Mouse (Mus musculus) MEL (cell line): Measurements from ENCODE around the gene Carm1.

Experiments used
- CHD1 ChIP-seq: IDR thresholded peaks from 2 replicates; pipeline ENCODE4 v1.6.1; 2012; ENCODE audit warnings: low read depth, mild to moderate bottlenecking, inconsistent platforms, low read length, improper control_type of control experiment
- CHD2 ChIP-seq: IDR thresholded peaks from 2 replicates; pipeline ENCODE4 v1.6.1; 2011; ENCODE audit warnings: low read length, improper control_type of control experiment
- CTCF ChIP-seq, 3 experiments: IDR thresholded peaks in 2 of 3; conservative IDR thresholded peaks in 1 of 3; 2 replicates each; pipeline ENCODE4 v1.5.1; 2011 to 2012; ENCODE audit warnings: low read length in 3 of 3, low read depth in 2 of 3, mild to moderate bottlenecking in 2 of 3, improper control_type of control experiment in 1 of 3, inconsistent platforms in 1 of 3, mixed read lengths in 1 of 3, moderate library complexity in 1 of 3; ENCODE audit not compliant: control insufficient read depth in 1 of 3, insufficient read depth in 1 of 3, poor library complexity in 1 of 3, severe bottlenecking in 1 of 3
- ELF1 ChIP-seq: IDR thresholded peaks from 2 replicates; pipeline ENCODE4 v1.6.1; 2014; ENCODE audit warnings: low read depth, mild to moderate bottlenecking, inconsistent platforms, low read length, improper control_type of control experiment, moderate library complexity
- EP300 ChIP-seq, 2 experiments: IDR thresholded peaks; 2 replicates each; pipeline ENCODE4 v1.6.1; 2011; ENCODE audit warnings: improper control_type of control experiment in 2 of 2, low read length in 2 of 2, low read depth in 1 of 2, mild to moderate bottlenecking in 1 of 2
- GABPA ChIP-seq: IDR thresholded peaks from 2 replicates; pipeline ENCODE4 v1.6.1; 2012; ENCODE audit warnings: low read depth, mild to moderate bottlenecking, inconsistent platforms, low read length, improper control_type of control experiment, moderate library complexity
- GATA1 ChIP-seq: IDR thresholded peaks from 2 replicates; pipeline ENCODE4 v1.6.1; 2011; ENCODE audit warnings: low read depth, low read length, improper control_type of control experiment
- MAFK ChIP-seq: IDR thresholded peaks from 2 replicates; pipeline ENCODE4 v1.6.1; 2011; ENCODE audit warnings: low read depth, mild to moderate bottlenecking, low read length, improper control_type of control experiment, borderline replicate concordance
- MEF2A ChIP-seq: IDR thresholded peaks from 2 replicates; pipeline ENCODE4 v1.6.1; 2014; ENCODE audit warnings: low read depth, mild to moderate bottlenecking, inconsistent platforms, low read length, improper control_type of control experiment; ENCODE audit not compliant: poor library complexity, insufficient replicate concordance, severe bottlenecking; ENCODE audit errors: extremely low read depth
- MYC ChIP-seq: IDR thresholded peaks from 2 replicates; pipeline ENCODE4 v1.6.1; 2011; ENCODE audit warnings: low read depth, mild to moderate bottlenecking, low read length, improper control_type of control experiment, moderate library complexity
- NELFE ChIP-seq: IDR thresholded peaks from 2 replicates; pipeline ENCODE4 v1.6.1; 2011; ENCODE audit warnings: low read depth, low read length, improper control_type of control experiment
- POLR2A ChIP-seq, 2 experiments: IDR thresholded peaks; 2 replicates each; pipeline ENCODE4 v1.6.1; 2011 to 2012; ENCODE audit warnings: low read length in 2 of 2, mild to moderate bottlenecking in 2 of 2, control low read depth in 1 of 2, improper control_type of control experiment in 1 of 2, low read depth in 1 of 2, moderate library complexity in 1 of 2; ENCODE audit not compliant: control insufficient read depth in 1 of 2, insufficient read depth in 1 of 2, poor library complexity in 1 of 2
- POLR2AphosphoS2 ChIP-seq: IDR thresholded peaks from 2 replicates; pipeline ENCODE4 v1.6.1; 2011; ENCODE audit warnings: low read length, improper control_type of control experiment
- TBP ChIP-seq: IDR thresholded peaks from 2 replicates; pipeline ENCODE4 v1.8.0; 2011; ENCODE audit warnings: low read depth, low read length, improper control_type of control experiment

DNA sequence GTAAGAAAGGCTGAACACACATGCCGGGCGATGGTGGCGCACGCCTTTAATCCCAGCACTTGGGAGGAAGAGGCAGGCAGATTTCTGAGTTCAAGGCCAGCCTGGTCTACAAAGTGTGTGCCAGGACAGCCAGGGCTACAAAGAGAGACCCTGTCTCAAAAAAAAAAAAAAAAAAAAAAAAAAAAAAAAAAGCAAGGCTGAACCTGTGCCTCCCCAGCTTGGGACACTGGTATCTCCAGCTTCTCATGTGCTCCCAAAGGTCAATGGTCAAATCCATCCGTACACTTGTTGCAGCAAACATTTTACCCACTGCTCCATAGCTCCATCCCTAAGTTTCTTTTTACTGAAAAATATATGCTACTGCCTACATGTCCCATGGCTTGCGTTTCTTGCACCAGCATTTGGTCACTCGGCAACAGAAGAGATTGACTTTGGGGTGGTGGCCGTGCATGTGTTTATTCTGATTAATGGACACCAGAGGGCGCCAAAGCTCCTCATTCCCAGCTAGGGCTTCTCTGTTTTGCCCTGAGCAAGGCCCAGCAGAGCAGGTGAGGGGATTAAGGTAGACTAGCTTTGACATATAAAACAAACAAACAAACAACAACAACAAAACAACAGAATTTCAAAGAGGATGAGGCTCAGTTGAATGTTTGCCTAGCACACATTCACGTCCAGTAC lies 55.2 kb downstream of the Carm1 start:
- TF ChIP-seq CTCF (IDR thresholded peaks at IDR 0.05 in 2 of 3, conservative IDR thresholded peaks at IDR 0.05 in 1 of 3; ENCODE audit: control insufficient read depth in 1 of 3, insufficient read depth in 1 of 3, low read depth in 2 of 3, low read length in 3 of 3, poor library complexity in 1 of 3, severe bottlenecking in 1 of 3) (peak in 1 of 3 experiments; percentile 99; a peak in 2 of 6 replicates), NELFE (no peak), MEF2A (no peak), POLR2A (IDR thresholded peaks at IDR 0.05; ENCODE audit: control insufficient read depth in 1 of 2, insufficient read depth in 1 of 2, low read depth in 1 of 2, low read length in 2 of 2, poor library complexity in 1 of 2) (no peak), EP300 (IDR thresholded peaks at IDR 0.05; ENCODE audit: low read depth in 1 of 2, low read length in 2 of 2) (no peak), GATA1 (no peak), CHD2 (no peak), POLR2AphosphoS2 (no peak), ELF1 (no peak), MAFK (no peak), CHD1 (no peak), GABPA (no peak), MYC (no peak), TBP (no peak)
